Mouse (Mus musculus): ENCODE results near the gene Gdap1l1.

- no peak for TF ChIP-seq CTCF (IDR thresholded peaks at IDR 0.05; ENCODE audit: low read depth)
- no peak for TF ChIP-seq EP300 (IDR thresholded peaks at IDR 0.05; ENCODE audit: low read depth)
These were observed 41.2 kb upstream of the Gdap1l1 start for GRCm38 (mm10) chr2:163397071-163397470.
